Mouse (Mus musculus) limb, embryonic 14.5 days (tissue): Measurements from ENCODE around the gene Gm21970. TPM values are rescaled to one million over a fixed set of nuclear protein-coding genes. Genes with fewer than 3 reads are reported as not detected.

Experiments used
- ATAC-seq: fragments of 200-750 bp; cut with Nextera tagmentation; 2 replicates; pipeline ENCODE4 v1.8.0; 2017; ENCODE audit warnings: low read depth, moderate number of reproducible peaks, moderate TSS enrichment; ENCODE audit not compliant: low FRiP score
- DNase-seq: peaks from one replicate; pipeline ENCODE4 v3.0.0-alpha.2; 2015; ENCODE audit warnings: low spot score
- H3K27ac ChIP-seq: fragments of 300-500 bp; sonication (generic); replicated peaks from 2 replicates; pipeline ENCODE4 v1.5.1; 2014; ENCODE audit warnings: low read depth, mild to moderate bottlenecking, low read length, moderate library complexity, mixed read lengths
- H3K27me3 ChIP-seq: fragments of 300-500 bp; sonication (generic); 2 replicates; pipeline ENCODE4 v1.6.1; 2014; ENCODE audit warnings: low read length, mixed read lengths; ENCODE audit not compliant: control insufficient read depth, insufficient read depth
- H3K36me3 ChIP-seq: fragments of 300-500 bp; sonication (generic); 2 replicates; pipeline ENCODE4 v1.6.1; 2014; ENCODE audit warnings: mild to moderate bottlenecking, low read length, moderate library complexity, mixed read lengths; ENCODE audit not compliant: control insufficient read depth, insufficient read depth
- H3K4me1 ChIP-seq: fragments of 300-500 bp; sonication (generic); 2 replicates; pipeline ENCODE4 v1.6.1; 2014; ENCODE audit warnings: antibody characterized with exemption, low read length, mixed read lengths; ENCODE audit not compliant: control insufficient read depth, insufficient read depth
- H3K4me2 ChIP-seq: fragments of 300-500 bp; sonication (generic); replicated peaks from 2 replicates; pipeline ENCODE4 v1.6.1; 2014; ENCODE audit warnings: low read depth, mild to moderate bottlenecking, low read length, moderate library complexity; ENCODE audit not compliant: severe bottlenecking
- H3K4me3 ChIP-seq: fragments of 300-500 bp; sonication (generic); replicated peaks from 2 replicates; pipeline ENCODE4 v1.5.1; 2014; ENCODE audit warnings: low read length
- H3K9ac ChIP-seq: fragments of 300-500 bp; sonication (generic); 2 replicates; pipeline ENCODE4 v1.6.1; 2014; ENCODE audit warnings: mild to moderate bottlenecking, low read depth, low read length, moderate library complexity; ENCODE audit not compliant: severe bottlenecking
- H3K9me3 ChIP-seq: fragments of 300-500 bp; sonication (generic); 2 replicates; pipeline ENCODE4 v1.6.1; 2016; ENCODE audit warnings: low read length; ENCODE audit not compliant: control insufficient read depth
- POLR2A ChIP-seq: fragments of 200-500 bp; IDR thresholded peaks from 2 replicates; pipeline ENCODE4 v1.8.0; 2012; ENCODE audit warnings: inconsistent platforms, mild to moderate bottlenecking, moderate library complexity, borderline replicate concordance; ENCODE audit not compliant: insufficient read depth, insufficient read length; ENCODE audit errors: extremely low read depth
- WGBS: fragments of 180-500 bp; shearing (Covaris S2); extraction: QIAGEN DNeasy Blood & Tissue Kit; methylation state at CpG from one replicate; pipeline ENCODE4 v1.1.7; 2014; 5-methylcytosine and 5-hydroxymethylcytosine counted together
- polyA plus RNA-seq, 2 experiments: library from polyadenylated mRNA; depleted of rRNA in 1 of 2; stranded (reverse) in 1 of 2; unstranded in 1 of 2; fragments of >200 nt; fragmentation: Nextera tagmentation in 1 of 2; extraction: Ambion mirVana in 1 of 2; gene quantifications; 2 replicates each; pipeline versions ENCODE4 v1.2.1 to v1.2.3; 2012 to 2014

The Gm21970 gene
- polyA plus RNA-seq, 2 experiments = not detected

DNA sequence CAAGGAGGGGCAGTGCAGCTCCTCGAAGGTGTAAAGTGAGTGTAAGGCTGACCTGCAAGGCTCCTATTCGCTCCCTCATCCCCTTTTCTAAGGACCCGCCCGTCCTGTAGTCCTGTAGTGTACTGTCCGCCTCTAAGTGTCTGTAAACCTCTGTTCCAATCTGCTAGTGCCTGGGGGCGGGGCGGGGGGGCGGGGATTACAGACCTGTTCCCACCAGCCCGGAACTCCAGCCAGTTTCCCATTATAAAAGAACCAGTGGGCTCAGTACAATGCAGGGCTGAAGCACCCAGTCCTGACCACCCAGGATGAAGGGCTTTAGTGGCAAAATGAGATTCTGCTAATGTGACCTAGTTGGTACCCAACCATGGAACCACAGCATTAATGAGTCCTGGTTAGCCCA, 12.5 kb upstream of the Gm21970 start:
- Histone ChIP-seq H3K9me3 (no peaks in the 10 kb centered on the region), H3K27me3 (no peaks in the 10 kb centered on the region), H3K9ac (no peak overlapping the region), H3K4me2 (no peak overlapping the region), H3K36me3 (peaks cover 14% of the 10 kb centered on the region), H3K27ac (no peak overlapping the region), H3K4me1 (peaks cover 10% of the 10 kb centered on the region), H3K4me3 (no peak overlapping the region)
- WGBS = 25% methylated on average over 9 of the region's 9 CpGs
- TF ChIP-seq POLR2A = no peak
- ATAC-seq (no peak), DNase-seq (no peak)

DNA sequence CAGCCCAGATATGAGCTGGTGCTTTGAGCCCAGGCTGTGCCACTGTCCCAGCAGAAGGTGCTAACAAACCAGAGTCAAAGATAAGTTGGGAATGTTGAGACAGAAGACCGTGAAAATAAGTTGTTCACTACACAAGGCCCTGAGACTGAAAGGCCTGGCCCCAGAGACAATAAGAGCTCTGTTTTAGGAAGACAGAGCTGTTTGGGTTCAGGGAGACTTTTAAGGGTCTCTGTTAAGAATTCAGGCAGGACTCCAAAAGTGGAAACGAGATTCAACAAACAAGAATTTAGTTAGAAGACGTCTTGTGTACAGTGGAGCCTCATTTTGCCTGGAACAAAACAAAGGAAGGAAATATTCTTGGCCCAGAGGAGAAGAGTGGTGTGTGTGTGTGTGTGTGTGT, 12.1 kb upstream of the Gm21970 start:
- TF ChIP-seq POLR2A = no peak
- no peaks in the 10 kb centered on the region for H3K27me3 ChIP-seq
- H3K27ac ChIP-seq = no peak overlapping the region
- no peak for DNase-seq
- H3K36me3 ChIP-seq = peaks cover 18% of the 10 kb centered on the region
- H3K9me3 ChIP-seq = no peaks in the 10 kb centered on the region
- H3K4me2 ChIP-seq = no peak overlapping the region
- ATAC-seq = no peak
- 61% methylated on average over 3 of the region's 3 CpGs for WGBS
- no peak overlapping the region for H3K4me3 ChIP-seq
- H3K4me1 ChIP-seq = peaks cover 6% of the 10 kb centered on the region; the same call in 1 of the 2 replicates
- H3K9ac ChIP-seq = no peak overlapping the region

DNA sequence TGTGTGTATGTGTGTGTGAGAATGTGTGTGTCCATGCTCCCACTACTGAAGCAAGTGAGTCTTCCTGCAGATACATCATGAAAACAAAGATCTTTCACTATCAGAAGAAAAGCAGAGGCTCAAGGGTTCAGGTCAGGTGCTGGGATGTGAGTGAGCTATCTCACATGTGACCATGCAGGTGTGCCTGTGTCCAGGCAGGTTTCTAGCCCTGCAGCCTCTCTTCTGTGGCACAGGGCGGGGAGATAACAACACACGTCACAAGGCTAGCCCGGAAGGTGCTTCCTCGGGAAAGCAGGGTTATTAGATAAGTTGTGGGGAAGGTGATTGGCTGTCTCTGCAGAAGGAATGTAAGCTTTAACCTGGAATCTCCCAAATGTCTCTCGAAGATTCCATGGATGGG, 11.4 kb upstream of the Gm21970 start:
- H3K4me3 ChIP-seq = no peak overlapping the region
- no peak overlapping the region for H3K27ac ChIP-seq
- peaks cover 26% of the 10 kb centered on the region for H3K36me3 ChIP-seq
- H3K4me2 ChIP-seq = no peak overlapping the region
- no peak for TF ChIP-seq POLR2A
- H3K9me3 ChIP-seq = no peaks in the 10 kb centered on the region
- H3K27me3 ChIP-seq = no peaks in the 10 kb centered on the region
- DNase-seq (no peak), ATAC-seq (no peak)
- peaks cover 6% of the 10 kb centered on the region; the same call in 1 of the 2 replicates for H3K4me1 ChIP-seq
- WGBS = 71% methylated on average over 5 of the region's 5 CpGs
- no peak overlapping the region for H3K9ac ChIP-seq

DNA sequence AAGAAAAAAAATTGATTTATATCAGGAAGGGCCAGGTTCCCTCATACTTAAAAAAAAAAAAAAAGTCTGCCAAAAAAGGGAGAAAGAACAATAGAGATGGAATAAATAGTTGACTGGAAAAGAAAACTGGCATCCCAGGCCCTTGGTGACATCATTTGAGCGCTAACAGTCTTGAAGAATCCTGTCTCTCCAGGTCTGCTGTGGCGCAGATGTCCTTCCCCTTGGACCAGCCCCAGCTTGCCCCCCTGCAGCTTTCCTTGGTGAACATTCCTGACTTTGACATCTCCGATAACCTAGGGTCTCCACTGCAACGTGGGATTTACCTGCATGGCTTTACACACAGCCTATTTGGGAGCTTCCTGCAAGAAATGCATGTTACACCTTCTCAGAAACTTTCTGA, 9.9 kb upstream of the Gm21970 start:
- 85% methylated on average over 4 of the region's 4 CpGs for WGBS
- TF ChIP-seq POLR2A = no peak
- no peak for ATAC-seq
- Histone ChIP-seq H3K27ac (no peak overlapping the region), H3K27me3 (no peaks in the 10 kb centered on the region), H3K4me3 (no peak overlapping the region), H3K9ac (no peak overlapping the region), H3K4me2 (no peak overlapping the region), H3K36me3 (peaks cover 33% of the 10 kb centered on the region), H3K4me1 (peaks cover 6% of the 10 kb centered on the region; the same call in 1 of the 2 replicates), H3K9me3 (no peaks in the 10 kb centered on the region)
- no peak for DNase-seq

DNA sequence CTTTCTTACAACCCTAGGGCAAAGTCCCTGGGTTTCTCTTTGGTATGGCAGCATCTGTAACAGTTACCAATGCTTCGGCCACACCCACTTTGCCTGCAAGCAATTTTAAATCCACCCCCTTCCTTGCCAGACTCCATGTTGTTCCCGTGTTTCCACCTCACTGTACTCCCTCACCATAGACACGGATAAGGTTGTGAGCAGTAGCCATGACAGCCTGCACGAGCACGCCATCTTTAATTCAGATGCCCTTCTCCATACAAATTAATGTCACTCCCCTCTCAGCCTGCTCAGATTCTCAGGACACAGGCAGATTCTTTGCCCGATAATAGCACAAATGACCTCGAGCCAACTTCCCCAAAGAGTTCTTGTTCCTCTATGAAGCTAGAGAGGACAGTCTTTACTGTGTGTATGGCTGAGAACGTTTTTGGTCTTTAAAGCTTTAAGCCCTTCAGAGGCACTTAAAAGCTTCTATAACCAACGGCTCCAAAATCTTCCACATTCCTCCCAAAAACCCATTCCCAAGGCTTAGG, 9.2 kb upstream of the Gm21970 start:
- Histone ChIP-seq H3K4me1 (peaks cover 6% of the 10 kb centered on the region; the same call in 1 of the 2 replicates), H3K27me3 (no peaks in the 10 kb centered on the region), H3K27ac (no peak overlapping the region), H3K9ac (no peak overlapping the region), H3K9me3 (no peaks in the 10 kb centered on the region), H3K4me3 (no peak overlapping the region), H3K4me2 (no peak overlapping the region), H3K36me3 (peaks cover 40% of the 10 kb centered on the region)
- 84% methylated on average over 9 of the region's 9 CpGs for WGBS
- no peak for TF ChIP-seq POLR2A
- ATAC-seq = no peak
- no peak for DNase-seq

DNA sequence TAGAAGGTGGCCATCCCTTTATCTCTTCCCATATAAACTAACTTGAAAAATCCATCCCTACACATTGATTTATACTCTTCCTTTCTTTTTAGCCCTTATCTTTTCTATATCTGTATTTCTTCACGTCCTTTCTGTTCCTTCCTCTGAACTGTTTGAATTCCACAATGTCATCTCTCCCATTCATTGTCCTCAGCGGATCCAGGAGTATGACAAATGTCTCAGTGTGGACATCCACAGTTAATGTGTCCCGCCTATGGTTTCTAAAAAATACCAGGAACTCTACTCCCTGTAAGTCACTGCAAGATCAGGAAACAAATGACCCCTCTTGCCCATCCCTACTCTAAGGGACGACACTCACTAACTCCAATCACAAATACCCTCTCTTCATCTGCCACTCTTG, 7.3 kb upstream of the Gm21970 start:
- Histone ChIP-seq H3K4me3 (no peak overlapping the region), H3K9me3 (no peaks in the 10 kb centered on the region)
- 85% methylated on average over 4 of the region's 4 CpGs for WGBS

More for the DNA sequence above, 7.3 kb upstream of the Gm21970 start:
- H3K9ac ChIP-seq = no peak overlapping the region
- DNase-seq (no peak), ATAC-seq (no peak)
- no peak overlapping the region for H3K4me2 ChIP-seq
- H3K27me3 ChIP-seq = no peaks in the 10 kb centered on the region
- no peak for TF ChIP-seq POLR2A
- H3K4me1 ChIP-seq = no peaks in the 10 kb centered on the region
- H3K27ac ChIP-seq = no peak overlapping the region
- peaks cover 56% of the 10 kb centered on the region for H3K36me3 ChIP-seq
